Mouse (Mus musculus) ovary, adult 18-20 months (tissue): Measurements from ENCODE around the gene Ift74.

Experiments
- DNase-seq: peaks from one replicate; pipeline ENCODE4 v3.0.0; 2022; ENCODE audit warnings: low spot score, mixed read lengths

Ift74 gene

DNA sequence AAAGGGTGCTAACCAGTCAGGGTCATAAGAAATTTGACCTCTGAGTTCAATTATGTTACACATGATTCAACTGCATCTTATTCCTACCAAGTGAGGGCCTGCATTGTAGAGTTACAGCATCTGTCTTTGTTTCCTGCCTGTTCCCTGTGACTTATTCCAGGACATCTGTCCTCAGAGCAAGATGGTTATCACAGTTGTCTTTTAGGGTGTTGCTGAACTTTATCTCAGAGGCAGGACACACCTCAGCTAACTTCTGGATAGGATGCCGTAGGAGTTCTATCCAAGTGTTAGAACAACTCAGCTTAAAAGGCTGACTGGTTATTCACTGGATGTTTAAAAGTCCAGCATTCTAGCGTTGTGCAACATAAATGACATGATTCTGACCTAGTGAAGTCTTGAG, 77.9 kb downstream of the Ift74 start:
- DNase-seq: no peak

DNA sequence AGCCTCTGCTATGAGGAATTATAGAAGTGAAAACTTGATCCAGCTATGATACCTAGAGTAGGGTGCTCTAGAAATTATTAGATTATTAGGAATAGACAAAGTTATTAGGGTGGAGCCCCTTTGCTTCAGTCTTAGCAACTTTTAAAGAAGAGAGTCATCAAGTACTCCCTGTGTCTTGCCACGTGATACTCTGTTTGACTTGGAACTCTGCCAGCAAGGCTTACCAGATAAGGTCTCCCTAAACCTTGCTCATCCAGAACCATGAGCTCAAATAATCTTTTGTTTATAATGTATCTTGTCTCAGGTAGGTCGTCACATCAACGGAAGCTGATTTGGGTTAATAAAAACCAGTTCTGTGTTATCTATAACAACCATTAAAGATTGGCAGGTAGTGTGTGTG, 82.1 kb downstream of the Ift74 start:
- no peak for DNase-seq

DNA sequence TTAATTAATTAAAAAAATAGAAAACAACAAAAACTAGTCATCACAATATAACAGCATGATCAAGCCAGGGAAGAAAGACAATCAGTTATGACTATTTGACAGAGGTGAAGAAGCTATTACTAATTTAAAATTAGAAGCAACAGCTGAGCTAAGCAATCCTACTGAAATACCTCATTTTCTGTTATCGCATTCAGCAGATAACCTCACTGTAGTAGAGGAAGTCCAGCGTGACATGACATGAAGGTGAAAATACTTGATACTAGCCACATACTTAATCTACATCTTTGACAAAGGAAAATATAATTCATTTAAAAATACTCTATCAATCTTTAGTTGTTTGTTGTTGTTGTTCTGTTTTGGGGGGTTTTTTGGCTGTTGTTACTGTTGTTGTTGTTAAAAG, 96.7 kb downstream of the Ift74 start:
- DNase-seq: no peak

DNA sequence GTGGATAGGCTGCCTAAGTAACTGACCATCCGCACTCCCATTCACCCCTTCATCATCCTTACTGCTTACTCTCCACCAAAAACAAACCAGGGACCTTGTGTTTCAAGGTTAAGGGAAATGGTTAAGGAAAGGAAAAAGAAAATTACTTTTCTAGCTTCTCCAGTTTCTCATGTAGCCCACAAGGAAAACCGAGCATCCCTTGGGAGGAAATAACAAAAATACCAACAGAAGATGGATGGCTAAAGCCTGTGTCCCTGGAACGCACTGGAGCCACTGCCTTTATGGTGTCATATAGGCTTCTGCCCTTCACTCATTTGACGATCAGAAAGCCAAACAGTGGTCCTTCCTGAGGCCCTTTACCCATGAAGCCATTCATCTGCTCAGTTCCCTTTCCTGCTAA, 97.1 kb downstream of the Ift74 start:
- DNase-seq: no peak

DNA sequence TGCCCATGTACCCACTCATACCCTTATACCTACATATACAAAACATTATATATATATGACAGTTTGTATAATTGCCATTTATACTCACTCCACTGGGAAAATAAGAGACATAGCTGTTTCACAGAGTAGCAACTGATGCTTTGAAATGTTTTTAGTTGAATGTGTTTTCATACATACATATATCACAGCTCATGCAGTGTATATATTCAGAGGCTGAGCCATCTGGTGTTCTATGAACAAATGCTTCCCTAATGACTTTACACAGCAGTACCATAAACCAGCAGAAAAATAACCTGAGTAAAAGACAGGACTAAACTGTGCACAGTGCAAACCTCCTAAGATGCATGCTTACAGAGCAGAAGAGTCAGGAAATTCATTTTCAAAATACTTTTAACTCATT, 99.5 kb downstream of the Ift74 start:
- no peak for DNase-seq

DNA sequence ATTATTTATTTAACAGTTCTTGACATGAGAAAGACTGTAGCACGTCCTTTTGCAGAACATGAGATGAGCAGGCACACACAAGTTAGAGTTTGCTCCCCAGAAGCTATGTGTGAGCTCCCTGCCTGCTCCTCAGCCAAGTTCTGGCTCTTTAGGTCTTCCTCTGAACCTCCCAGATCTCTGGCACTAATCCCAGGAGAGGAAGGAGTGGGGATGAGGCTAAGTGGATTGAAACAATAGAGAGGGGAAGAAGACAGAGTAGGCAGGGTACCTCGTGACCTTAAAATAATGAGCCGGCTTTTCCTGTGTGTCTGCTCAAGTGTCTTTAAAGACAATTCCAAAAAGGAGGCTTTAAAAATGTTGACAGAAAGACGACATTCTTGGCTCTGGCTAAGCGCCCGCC, 100.9 kb downstream of the Ift74 start:
- DNase-seq: no peak

DNA sequence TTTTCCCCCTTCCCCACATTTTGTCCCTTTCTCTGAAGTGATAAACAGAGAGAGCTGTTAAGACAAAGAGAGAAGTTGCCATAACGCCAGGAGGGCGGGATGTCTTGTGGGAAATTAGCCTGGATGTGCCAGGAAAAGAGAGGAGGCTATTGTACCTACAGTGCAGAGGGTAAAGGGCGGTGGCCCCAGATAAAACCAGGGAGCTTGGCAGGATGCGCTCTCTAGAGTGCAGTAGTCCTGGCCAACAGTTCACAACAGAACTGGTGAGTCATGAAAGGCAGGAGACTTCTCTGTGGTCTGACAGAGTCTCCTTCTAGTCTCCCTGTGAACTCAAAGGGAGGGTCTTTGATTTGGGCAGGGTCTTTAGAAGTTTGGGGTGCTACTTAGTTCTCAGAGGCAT, 111.5 kb downstream of the Ift74 start:
- DNase-seq: no peak

DNA sequence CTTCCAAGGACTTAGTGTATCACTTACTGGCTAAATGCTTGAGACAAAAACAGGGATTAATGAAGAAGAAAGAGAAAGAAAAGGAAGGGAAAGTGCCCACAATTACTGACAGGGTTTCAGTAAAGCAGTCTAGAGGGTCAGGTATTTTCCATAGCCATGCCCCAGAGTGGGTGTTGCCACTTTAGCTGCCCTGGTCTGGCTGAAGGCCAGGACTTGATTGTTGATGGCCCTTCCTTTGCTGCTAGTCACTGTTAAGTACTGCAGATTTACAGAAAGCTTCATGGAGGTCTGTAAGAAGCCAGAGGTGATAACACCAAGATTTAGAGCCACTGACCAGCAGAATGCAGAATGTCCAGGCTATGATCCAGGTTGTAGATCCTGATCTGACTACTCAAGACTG, 118.4 kb downstream of the Ift74 start:
- DNase-seq: no peak

DNA sequence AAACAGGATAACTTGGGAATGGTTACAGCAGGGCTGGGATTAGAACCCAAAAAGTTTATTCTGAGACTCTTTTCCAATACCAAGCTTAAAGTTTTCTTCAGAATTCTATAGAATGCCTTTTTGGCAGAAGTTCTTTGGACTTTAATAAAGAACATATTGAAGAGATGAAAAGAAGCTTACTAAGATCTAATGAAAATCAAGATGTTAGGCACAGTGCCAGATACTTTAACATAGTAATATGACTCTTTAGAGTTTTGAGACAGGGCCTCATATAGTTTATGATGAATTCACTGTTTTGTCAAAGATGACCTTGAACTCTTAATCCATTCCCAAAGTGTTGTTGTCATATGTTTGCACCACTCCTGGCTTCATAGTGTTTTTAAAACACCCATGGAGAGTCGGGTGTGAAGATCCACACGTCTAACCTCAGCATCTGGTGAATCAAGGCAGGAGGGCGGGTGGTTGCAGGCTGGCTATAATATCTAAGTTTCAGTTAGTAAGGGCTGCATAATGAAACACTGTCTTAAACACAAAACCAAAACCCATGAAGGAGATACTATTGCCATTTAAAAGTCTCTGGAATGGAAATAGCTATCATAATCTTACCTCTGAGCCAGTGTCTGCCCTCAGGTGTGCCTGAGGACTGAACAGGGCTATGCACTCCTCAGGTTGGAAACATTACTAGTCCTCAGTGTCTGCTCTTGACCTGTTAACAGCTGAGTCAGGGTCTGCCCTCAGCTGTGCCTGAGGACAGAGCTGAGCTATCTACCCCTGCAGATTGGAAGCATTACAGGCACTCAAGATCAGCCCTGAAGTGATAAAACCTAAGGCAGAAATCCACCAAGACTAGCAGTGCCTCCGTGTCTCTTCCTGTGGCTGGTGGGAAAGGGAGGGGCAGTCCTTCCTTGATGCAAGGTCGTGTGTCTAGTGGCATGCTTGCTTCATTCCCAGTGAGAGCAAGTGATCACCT, 123.3 kb downstream of the Ift74 start:
- no peak for DNase-seq

DNA sequence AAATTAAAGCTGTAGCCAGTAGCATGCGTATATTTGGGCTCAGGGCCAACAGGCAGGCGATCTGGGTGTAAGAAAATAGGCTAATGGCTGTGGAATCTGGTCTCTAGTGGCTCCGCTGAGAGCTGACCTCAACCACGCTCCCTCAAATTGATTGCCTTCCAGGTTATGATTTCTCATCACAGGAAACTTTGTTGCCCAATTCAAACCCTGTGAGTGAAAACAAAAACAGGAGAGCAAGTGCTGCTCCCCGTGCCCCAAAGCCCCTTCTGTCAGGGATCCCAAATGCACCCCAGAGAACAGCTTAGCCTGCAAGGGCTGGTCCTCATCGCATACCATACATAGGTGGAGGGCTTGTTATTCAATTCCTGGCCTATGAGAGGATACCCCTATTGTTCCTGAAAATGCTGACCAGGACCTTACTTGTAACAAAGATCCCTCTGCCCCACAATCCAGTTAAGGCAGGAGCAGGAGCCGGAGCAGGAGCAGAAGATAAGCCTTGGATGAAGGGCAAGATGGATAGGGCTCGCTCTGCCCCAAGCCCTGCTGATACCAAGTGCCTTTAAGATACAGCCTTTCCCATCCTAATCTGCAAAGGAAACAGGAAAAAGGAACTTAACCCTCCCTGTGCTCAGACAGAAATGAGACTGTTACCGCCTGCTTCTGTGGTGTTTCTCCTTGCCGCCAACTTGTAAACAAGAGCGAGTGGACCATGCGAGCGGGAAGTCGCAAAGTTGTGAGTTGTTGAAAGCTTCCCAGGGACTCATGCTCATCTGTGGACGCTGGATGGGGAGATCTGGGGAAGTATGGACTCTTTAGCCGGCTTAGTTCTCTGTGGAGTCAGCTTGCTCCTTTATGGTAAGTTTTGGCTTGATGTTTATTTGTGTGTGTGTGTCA, 124.8 kb downstream of the Ift74 start, which contains the start of gene Tek:
Gene Tek, plus strand, starts transcription at position 452 of the 894 bp plus-strand sequence.
- DNase-seq: no peak

DNA sequence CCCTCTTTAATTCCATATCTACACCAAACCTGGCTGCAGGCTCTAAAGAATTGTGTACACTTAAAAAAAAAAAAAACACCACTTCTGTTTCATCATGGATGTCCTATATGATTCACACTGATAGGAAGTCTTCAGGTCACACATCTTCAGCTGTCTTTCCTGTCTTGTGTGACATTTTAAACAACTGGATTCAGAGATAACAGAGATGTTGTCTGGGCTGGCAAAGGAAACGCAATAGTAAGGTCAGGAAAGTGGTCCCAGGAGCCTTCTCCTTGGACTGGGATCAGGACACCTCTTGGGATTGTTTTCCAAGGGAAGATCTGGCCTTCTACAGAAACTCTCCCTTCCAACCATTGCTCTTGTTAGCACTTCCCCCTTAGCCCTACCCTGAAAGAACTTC, 127.5 kb downstream of the Ift74 start:
- no peak for DNase-seq
